Mouse (Mus musculus): ENCODE data around the gene Cherp.

Cherp gene

DNA sequence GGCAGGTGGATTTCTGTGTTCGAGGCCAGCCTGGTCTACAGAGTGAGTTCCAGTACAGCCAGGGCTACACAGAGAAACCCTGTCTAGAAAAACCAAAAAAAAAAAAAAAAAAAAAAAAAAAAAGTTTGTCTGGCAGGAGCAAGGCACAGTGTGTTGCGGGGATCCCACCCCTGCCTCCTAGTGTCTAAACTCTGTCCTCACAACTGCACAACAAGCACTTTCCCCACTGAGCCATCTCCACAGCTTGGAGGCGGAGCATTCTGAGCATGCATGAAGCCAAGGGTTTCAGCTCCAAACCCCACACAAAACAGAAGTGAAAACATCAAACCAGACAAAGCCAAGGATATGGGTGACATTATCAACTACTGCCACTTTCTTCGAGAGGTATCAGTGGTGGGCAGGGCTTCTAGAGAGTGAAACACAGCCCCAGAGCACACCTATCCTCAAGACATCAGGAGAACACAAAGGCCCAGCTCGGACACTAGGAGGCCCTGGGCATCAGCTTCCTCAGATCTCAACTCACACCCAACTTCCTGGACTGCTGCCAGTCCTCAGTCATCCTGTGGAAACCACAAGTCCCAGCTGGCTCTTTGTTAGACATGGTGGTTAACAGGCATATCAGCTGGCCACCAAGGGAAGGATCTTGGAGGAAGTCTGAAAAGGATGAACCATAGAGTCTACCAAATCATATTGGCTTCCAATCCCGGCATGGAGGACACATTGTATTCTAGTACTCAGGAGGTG is 10.6 kb upstream of the Cherp start:
- no peak for DNase-seq (ENCODE audit: extremely low read depth, insufficient read length, low spot score)

GRCm38 (mm10) chr8:72470684-72471083 is 4.3 kb downstream of the Cherp start:
- DNase-seq (ENCODE audit: extremely low read depth, insufficient read length, low spot score): no peak

GRCm38 (mm10) chr8:72469984-72470383 is 5.0 kb downstream of the Cherp start:
- DNase-seq (ENCODE audit: extremely low read depth, insufficient read length, low spot score): no peak

DNA sequence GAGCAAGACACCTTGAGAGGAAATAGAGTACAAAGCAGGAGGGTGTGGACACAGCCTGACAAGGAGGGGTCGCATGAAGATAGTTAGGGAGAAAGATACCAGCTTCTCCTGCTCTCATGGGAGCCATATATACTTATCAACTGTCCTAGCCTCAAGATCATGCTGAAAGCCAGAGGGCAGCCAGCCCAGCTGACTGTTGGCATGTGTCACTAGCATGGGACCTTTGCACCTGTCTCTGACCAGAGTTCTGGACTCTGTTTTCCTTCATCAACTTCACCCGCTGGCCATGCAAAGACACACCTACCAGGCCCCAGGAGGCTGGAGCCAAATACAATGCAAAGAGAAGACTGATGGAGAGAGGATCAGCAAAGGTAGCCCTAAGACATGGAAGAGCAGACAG is 5.8 kb downstream of the Cherp start:
- no peak for DNase-seq (ENCODE audit: extremely low read depth, insufficient read length, low spot score)

GRCm38 (mm10) chr8:72464211-72464610 is 10.8 kb downstream of the Cherp start:
- no peak for DNase-seq (ENCODE audit: extremely low read depth, insufficient read length, low spot score)

- DNase-seq (ENCODE audit: extremely low read depth, insufficient read length, low spot score): no peak
Observed at GRCm38 (mm10) chr8:72459881-72460533, 15.0 kb downstream of the Cherp start.

DNA sequence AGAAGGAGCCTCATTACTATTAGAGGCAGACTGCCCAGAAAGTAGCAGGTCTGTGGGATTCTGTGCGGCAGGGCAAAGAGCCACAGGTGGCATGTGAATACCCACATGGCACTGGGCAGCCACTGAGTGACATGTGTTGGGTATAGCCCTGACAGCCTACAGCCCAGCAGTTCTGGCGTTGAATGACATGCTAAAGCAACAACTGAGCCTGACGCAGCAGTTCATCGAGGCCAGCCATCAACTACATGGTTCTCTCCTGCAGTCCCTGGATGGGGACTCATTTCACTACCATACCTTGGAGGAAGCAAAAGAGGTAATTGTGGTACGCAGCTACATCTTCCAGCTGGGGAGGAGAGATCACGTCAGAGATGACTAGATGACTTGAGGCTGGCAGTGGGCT is 16.6 kb downstream of the Cherp start:
- no peak for DNase-seq (ENCODE audit: extremely low read depth, insufficient read length, low spot score)

DNA sequence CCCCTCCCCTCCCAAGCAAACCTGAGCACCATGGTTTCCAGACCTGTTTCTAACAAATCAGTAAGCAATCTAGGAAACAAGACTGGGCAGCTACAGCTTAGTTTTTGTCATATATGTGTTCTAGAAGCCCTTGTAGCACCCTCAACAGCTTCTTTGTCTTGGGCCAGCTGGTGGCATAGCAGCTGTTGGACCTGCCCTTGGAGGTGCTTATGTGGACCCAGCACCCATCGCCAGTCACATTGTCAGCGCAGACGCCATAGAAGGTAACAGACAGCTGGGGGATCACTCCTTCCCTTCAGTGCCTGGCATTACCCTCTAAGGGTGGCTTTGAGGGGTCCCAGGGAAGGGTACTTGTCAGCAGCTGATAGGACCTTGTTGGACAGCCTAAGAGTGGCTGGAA is 17.2 kb downstream of the Cherp start:
- DNase-seq (ENCODE audit: extremely low read depth, insufficient read length, low spot score): no peak

- DNase-seq (ENCODE audit: extremely low read depth, insufficient read length, low spot score): no peak
Observed at GRCm38 (mm10) chr8:72455317-72455716, 19.7 kb downstream of the Cherp start.

DNA sequence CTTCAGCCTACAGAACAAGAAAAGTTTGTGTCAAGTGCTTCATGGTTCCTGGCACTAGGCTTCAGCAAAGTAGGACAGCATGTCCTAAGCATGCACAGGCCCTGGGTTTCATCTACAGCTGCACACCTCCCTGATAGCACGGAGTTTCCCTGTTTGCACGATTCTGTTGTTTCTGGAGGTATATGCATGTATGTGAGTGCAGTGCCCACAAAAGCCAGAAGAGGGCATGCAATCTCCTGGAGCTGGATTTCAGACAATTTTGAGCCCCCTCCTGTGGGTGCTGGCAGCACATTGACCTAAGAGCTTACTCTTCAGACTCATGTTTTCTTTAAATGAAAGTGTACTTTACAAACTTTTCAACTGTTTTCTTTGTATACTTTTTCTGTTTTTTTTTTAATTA is 21.1 kb downstream of the Cherp start:
- no peak for DNase-seq (ENCODE audit: extremely low read depth, insufficient read length, low spot score)

- no peak for DNase-seq (ENCODE audit: extremely low read depth, insufficient read length, low spot score)
Observed at GRCm38 (mm10) chr8:72451516-72451915, 23.5 kb downstream of the Cherp start.

DNA sequence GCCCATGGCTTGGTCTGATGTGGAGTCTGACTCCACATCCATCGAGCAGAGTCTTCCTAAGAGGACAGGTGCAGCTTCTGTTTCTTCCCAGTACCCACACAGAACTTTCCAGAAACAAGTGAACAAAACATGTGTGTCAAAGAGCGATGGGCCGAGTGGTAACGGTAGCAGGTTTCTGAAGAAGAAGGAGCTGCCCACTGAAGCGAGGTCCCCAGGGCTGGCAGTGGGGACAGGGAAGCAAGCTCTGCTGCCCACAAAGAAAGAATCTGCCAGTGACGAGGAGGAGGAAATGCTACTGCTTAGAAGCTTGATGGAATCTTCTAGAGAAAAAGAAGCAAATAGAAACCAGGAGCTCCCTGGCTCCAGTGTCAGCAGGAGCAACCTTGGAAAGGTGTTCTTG is 30.0 kb downstream of the Cherp start:
- no peak for DNase-seq (ENCODE audit: extremely low read depth, insufficient read length, low spot score)

- no peak for DNase-seq (ENCODE audit: extremely low read depth, insufficient read length, low spot score)
Observed at GRCm38 (mm10) chr8:72443994-72444350, 31.1 kb downstream of the Cherp start.

- peak; percentile 88 for DNase-seq (ENCODE audit: extremely low read depth, insufficient read length, low spot score)
Observed at GRCm38 (mm10) chr8:72443338-72443993, 31.6 kb downstream of the Cherp start, which contains the start of the genes Calr3 and 1700030K09Rik. Gene Calr3, minus strand, starts transcription at chr8:72443870. Gene 1700030K09Rik, plus strand, starts transcription at chr8:72443880.

- DNase-seq (ENCODE audit: extremely low read depth, insufficient read length, low spot score): no peak
Observed at GRCm38 (mm10) chr8:72438248-72439015, 36.6 kb downstream of the Cherp start.

DNA sequence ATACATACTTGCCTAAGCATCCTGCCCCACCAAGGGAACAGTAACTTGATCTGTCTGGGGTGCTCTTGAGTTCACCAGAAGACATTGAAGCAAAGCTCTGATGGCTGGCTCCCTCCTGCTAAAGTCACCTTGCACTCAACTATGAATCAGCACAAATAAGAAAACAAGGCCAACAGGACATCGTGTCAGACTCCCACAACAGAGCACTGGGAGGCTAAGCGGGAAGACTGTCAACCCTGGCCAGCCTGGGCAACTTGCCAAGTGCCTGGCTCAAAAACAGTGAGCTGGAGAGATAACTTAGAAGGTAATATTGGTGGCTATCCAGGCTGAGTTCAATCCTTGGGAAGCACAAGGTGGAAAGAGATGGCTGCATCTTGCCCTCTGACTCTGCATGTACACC is 40.1 kb downstream of the Cherp start:
- DNase-seq (ENCODE audit: extremely low read depth, insufficient read length, low spot score): peak; percentile 48

- no peak for DNase-seq (ENCODE audit: extremely low read depth, insufficient read length, low spot score)
Observed at GRCm38 (mm10) chr8:72429676-72430075, 45.4 kb downstream of the Cherp start.

- no peak for DNase-seq (ENCODE audit: extremely low read depth, insufficient read length, low spot score)
Observed at GRCm38 (mm10) chr8:72422926-72423325, 52.1 kb downstream of the Cherp start.

- peak; percentile 95 for DNase-seq (ENCODE audit: extremely low read depth, insufficient read length, low spot score)
Observed at GRCm38 (mm10) chr8:72421362-72422335, 53.4 kb downstream of the Cherp start, which contains the start of gene Eps15l1. Gene Eps15l1, minus strand, starts transcription at chr8:72421460.

Measured in 3134 (cell line).